ENCODE assay signal across 20 mouse cellular contexts in genomic region chr1:92117597-92117996, GRCm38 (mm10).
"Had no signal": no experiment of that assay in that cellular context is flagged by ENCODE, and none has a peak within 500 bp of the region (broad histone marks: within the 10 kb centered on the region; RNA-seq: fewer than 3 reads in every experiment).

No protein-coding gene starts in this region.

- H3K4me3 ChIP-seq: lung, embryonic 15.5 days; midbrain, embryonic 10.5 days; midbrain, embryonic 12.5 days; myocyte; neural tube, embryonic 13.5 days; neural tube, embryonic 15.5 days had no signal

- H3K27me3 ChIP-seq: lung, embryonic 15.5 days; midbrain, embryonic 12.5 days; neural tube, embryonic 13.5 days; neural tube, embryonic 15.5 days had no signal

- H3K9ac ChIP-seq: liver, postnatal 0 days; lung, embryonic 15.5 days; midbrain, embryonic 12.5 days; neural tube, embryonic 13.5 days; neural tube, embryonic 15.5 days had no signal

- H3K4me2 ChIP-seq: lung, embryonic 15.5 days; midbrain, embryonic 12.5 days; neural tube, embryonic 13.5 days; neural tube, embryonic 15.5 days had no signal

- H3K36me3 ChIP-seq: lung, embryonic 15.5 days; midbrain, embryonic 12.5 days; neural tube, embryonic 13.5 days; neural tube, embryonic 15.5 days had no signal

- ATAC-seq: liver, postnatal 0 days; lung, postnatal 0 days; midbrain, embryonic 16.5 days had no signal

- H3K27ac ChIP-seq: lung, embryonic 15.5 days; midbrain, embryonic 10.5 days; midbrain, embryonic 12.5 days; neural tube, embryonic 13.5 days; neural tube, embryonic 15.5 days had no signal

- DNase-seq: liver, postnatal 0 days; lung, adult 2 months; lung, postnatal 4 days; midbrain, embryonic 14.5 days; retina, postnatal 1 day; right cerebral cortex, adult 18-20 months; right cerebral cortex, postnatal 25 days; right cerebral cortex, postnatal 4 days; spleen, adult 18-20 months; thymus, adult 2 months; thymus, postnatal 25 days; thymus, postnatal 4 days had no signal

- H3K4me1 ChIP-seq: midbrain, embryonic 12.5 days had no signal

- H3K9me3 ChIP-seq: lung, embryonic 15.5 days; midbrain, embryonic 10.5 days; midbrain, embryonic 12.5 days; neural tube, embryonic 13.5 days; neural tube, embryonic 15.5 days had no signal
